Mouse (Mus musculus) kidney, adult 2 months (tissue): ENCODE measurements around the gene Vmn2r88. TPM values are rescaled to one million over a fixed set of nuclear protein-coding genes. Genes with fewer than 3 reads are reported as not detected.
"Not testable (repeated sequence)": the region's sequence is repeated elsewhere in the genome, so short reads cannot be mapped to it uniquely, and the experiment has no call there.

ENCODE experiments used
- DNase-seq: peaks from one replicate; pipeline ENCODE4 v3.0.0; 2021
- H3K27ac ChIP-seq: fragments of 200-500 bp; 2 replicates; pipeline ENCODE4 v1.5.1; 2012; ENCODE audit warnings: low read depth, low read length, control low read depth, inconsistent platforms; ENCODE audit not compliant: insufficient read depth
- H3K27me3 ChIP-seq: fragments of 200-500 bp; replicated peaks from 2 replicates; pipeline ENCODE4 v1.6.1; 2012; ENCODE audit warnings: mild to moderate bottlenecking, moderate library complexity, low read length, inconsistent platforms; ENCODE audit not compliant: control insufficient read depth, insufficient read depth
- H3K36me3 ChIP-seq: fragments of 200-500 bp; 2 replicates; pipeline ENCODE4 v1.6.1; 2012; ENCODE audit warnings: mild to moderate bottlenecking, moderate library complexity, low read length, inconsistent platforms; ENCODE audit not compliant: control insufficient read depth, insufficient read depth
- H3K4me1 ChIP-seq: fragments of 200-500 bp; 2 replicates; pipeline ENCODE4 v1.6.1; 2011; ENCODE audit warnings: low read length; ENCODE audit not compliant: control insufficient read depth, insufficient read depth
- H3K4me3 ChIP-seq: fragments of 200-500 bp; 2 replicates; pipeline ENCODE4 v1.5.1; 2011; ENCODE audit warnings: mild to moderate bottlenecking, low read depth, low read length, control low read depth; ENCODE audit not compliant: insufficient read depth
- CTCF ChIP-seq: fragments of 200-500 bp; conservative IDR thresholded peaks from 2 replicates; pipeline ENCODE4 v1.5.1; 2011; ENCODE audit warnings: low read depth, mild to moderate bottlenecking, control low read depth, low read length, moderate library complexity, mixed read lengths; ENCODE audit not compliant: insufficient read depth, insufficient read length
- POLR2A ChIP-seq: fragments of 200-500 bp; IDR thresholded peaks from one replicate; pipeline ENCODE4 v1.6.1; 2011; ENCODE audit warnings: low read depth, low read length, control low read depth
- WGBS: fragments of 180-500 bp; shearing (Covaris S2); methylation state at CpG from one replicate; pipeline ENCODE4 v1.1.7; 2018; 5-methylcytosine and 5-hydroxymethylcytosine counted together
- polyA plus RNA-seq: library from polyadenylated mRNA; depleted of rRNA; stranded (reverse); fragments of >200 nt; gene quantifications from 2 replicates; pipeline ENCODE4 v1.2.3, GENCODE M21; 2012; rRNA removed

Gene Vmn2r88
- polyA plus RNA-seq = not detected in 2 replicates

GRCm38 (mm10) chr14:51410520-51410919 lies at the start of gene Vmn2r88:
Vmn2r88 (plus strand) TSS chr14:51410820.
- no peaks in the 10 kb centered on the region for H3K4me1 ChIP-seq
- no peaks in the 10 kb centered on the region for H3K36me3 ChIP-seq
- WGBS = 88% methylated on average over 1 of the region's 1 CpGs
- no peak within 1 kb of the TSS for H3K27ac ChIP-seq
- H3K4me3 ChIP-seq = no peak within 1 kb of the TSS
- DNase-seq = no peak
- H3K27me3 ChIP-seq = no peaks in the 10 kb centered on the region
- no peak for TF ChIP-seq CTCF
- TF ChIP-seq POLR2A = no peak

GRCm38 (mm10) chr14:51361456-51361855 lies 49.2 kb upstream of the Vmn2r88 start, which contains the start of gene Gm7247:
Gm7247 (plus strand) TSS chr14:51361756.
- Histone ChIP-seq H3K36me3 (no peaks in the 10 kb centered on the region), H3K27ac (no peak within 1 kb of the TSS), H3K4me1 (no peaks in the 10 kb centered on the region), H3K27me3 (peaks cover 1% of the 10 kb centered on the region), H3K4me3 (no peak within 1 kb of the TSS)
- no peak for DNase-seq
- TF ChIP-seq POLR2A = no peak
- TF ChIP-seq CTCF = no peak
- 83% methylated on average over 1 of the region's 1 CpGs for WGBS

GRCm38 (mm10) chr14:51382805-51383204 lies 27.8 kb upstream of the Vmn2r88 start:
- no peaks in the 10 kb centered on the region for H3K27me3 ChIP-seq
- no peaks in the 10 kb centered on the region for H3K4me1 ChIP-seq
- H3K4me3 ChIP-seq = no peak overlapping the region
- no peak overlapping the region for H3K27ac ChIP-seq
- TF ChIP-seq CTCF = no peak
- no peak for TF ChIP-seq POLR2A
- H3K36me3 ChIP-seq = no peaks in the 10 kb centered on the region
- WGBS = 98% methylated on average over 20 of the region's 20 CpGs
- DNase-seq = no peak

GRCm38 (mm10) chr14:51384351-51384750 lies 26.3 kb upstream of the Vmn2r88 start:
- no peaks in the 10 kb centered on the region for H3K4me1 ChIP-seq
- H3K4me3 ChIP-seq = no peak overlapping the region
- H3K27ac ChIP-seq = no peak overlapping the region
- no peaks in the 10 kb centered on the region for H3K27me3 ChIP-seq
- H3K36me3 ChIP-seq = no peaks in the 10 kb centered on the region
- 97% methylated on average over 10 of the region's 10 CpGs for WGBS
- TF ChIP-seq POLR2A = no peak
- no peak for DNase-seq

GRCm38 (mm10) chr14:51385741-51386140 lies 24.9 kb upstream of the Vmn2r88 start:
- TF ChIP-seq POLR2A = no peak
- no peak for TF ChIP-seq CTCF
- Histone ChIP-seq H3K4me1 (no peaks in the 10 kb centered on the region), H3K27ac (no peak overlapping the region), H3K4me3 (no peak overlapping the region), H3K27me3 (no peaks in the 10 kb centered on the region), H3K36me3 (no peaks in the 10 kb centered on the region)
- DNase-seq = no peak
- 82% methylated on average over 4 of the region's 4 CpGs for WGBS

GRCm38 (mm10) chr14:51387768-51388167 lies 22.9 kb upstream of the Vmn2r88 start:
- WGBS = 97% methylated on average over 8 of the region's 8 CpGs
- Histone ChIP-seq H3K36me3 (no peaks in the 10 kb centered on the region), H3K27ac (no peak overlapping the region), H3K27me3 (no peaks in the 10 kb centered on the region), H3K4me3 (no peak overlapping the region), H3K4me1 (no peaks in the 10 kb centered on the region)
- no peak for DNase-seq
- TF ChIP-seq POLR2A = no peak

GRCm38 (mm10) chr14:51388222-51388621 lies 22.4 kb upstream of the Vmn2r88 start:
- Histone ChIP-seq H3K4me3 (no peak overlapping the region), H3K36me3 (no peaks in the 10 kb centered on the region), H3K4me1 (no peaks in the 10 kb centered on the region), H3K27me3 (no peaks in the 10 kb centered on the region), H3K27ac (no peak overlapping the region)
- DNase-seq = no peak
- no peak for TF ChIP-seq POLR2A
- no peak for TF ChIP-seq CTCF
- 93% methylated on average over 9 of the region's 9 CpGs for WGBS

GRCm38 (mm10) chr14:51423885-51424284 lies 13.3 kb downstream of the Vmn2r88 start:
- TF ChIP-seq POLR2A (no peak), CTCF (no peak)
- no peaks in the 10 kb centered on the region for H3K27me3 ChIP-seq
- H3K4me1 ChIP-seq = no peaks in the 10 kb centered on the region
- H3K4me3 ChIP-seq = no peak overlapping the region
- no peak for DNase-seq
- WGBS = 46% methylated on average over 2 of the region's 2 CpGs
- H3K27ac ChIP-seq = no peak overlapping the region
- no peaks in the 10 kb centered on the region for H3K36me3 ChIP-seq

- DNase-seq, H3K4me1 ChIP-seq, H3K4me3 ChIP-seq, H3K27ac ChIP-seq, H3K27me3 ChIP-seq, H3K36me3 ChIP-seq: not testable (repeated sequence)
Measured at GRCm38 (mm10) chr14:51430138-51430537, 19.5 kb downstream of the Vmn2r88 start.
